Mouse (Mus musculus) spleen, adult 2 months (tissue): ENCODE measurements at regions not wholly inside any gene's neighbourhood (a gene's known extent, or its start where the extent isn't known, plus 50 kb on each side); places are given as distances from the start of the nearest gene placed in this dataset.

Source experiments
- CTCF ChIP-seq: fragments of 200-500 bp; IDR thresholded peaks from 2 replicates; pipeline ENCODE4 v1.5.1; 2011; ENCODE audit warnings: mild to moderate bottlenecking, inconsistent platforms; ENCODE audit not compliant: insufficient read depth, insufficient read length, insufficient replicate concordance; ENCODE audit errors: extremely low read depth
- POLR2A ChIP-seq: fragments of 200-500 bp; IDR thresholded peaks from 2 replicates; pipeline ENCODE4 v1.6.1; 2011; ENCODE audit warnings: low read depth, low read length, inconsistent platforms

DNA sequence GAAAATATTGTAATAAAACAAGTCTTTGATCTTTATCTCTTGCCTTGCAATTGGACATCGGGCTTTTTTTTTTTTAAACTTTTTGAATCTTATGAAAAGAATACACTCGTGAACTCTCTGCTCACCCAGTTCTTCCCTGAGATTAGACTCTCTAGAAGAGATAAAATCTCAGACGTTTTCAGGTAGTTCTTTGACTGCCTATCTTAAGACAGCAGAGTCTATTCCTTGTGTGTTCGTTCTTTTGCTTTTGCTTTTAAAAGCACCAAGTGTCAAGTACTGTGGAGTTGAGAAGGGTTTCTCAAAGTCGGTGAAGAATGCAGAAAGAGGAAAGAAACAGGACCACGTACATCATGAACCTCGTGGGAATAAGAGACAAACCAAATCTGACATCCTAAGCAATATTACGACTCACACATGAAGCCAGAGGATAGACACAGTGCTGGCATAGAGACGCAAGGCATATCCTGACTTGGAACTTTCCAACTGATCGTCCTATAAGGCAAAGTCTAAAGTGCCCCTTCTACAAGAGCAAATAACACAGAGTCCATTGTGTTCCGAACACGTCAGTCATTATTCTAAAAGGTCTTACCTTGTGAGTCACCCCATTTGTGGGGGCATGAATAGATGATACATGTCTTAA is 147.9 kb downstream of the Nrip1 start:
- no peak for TF ChIP-seq CTCF
- no peak for TF ChIP-seq POLR2A
